Mouse (Mus musculus): ENCODE measurements around the gene Cd177.

DNA sequence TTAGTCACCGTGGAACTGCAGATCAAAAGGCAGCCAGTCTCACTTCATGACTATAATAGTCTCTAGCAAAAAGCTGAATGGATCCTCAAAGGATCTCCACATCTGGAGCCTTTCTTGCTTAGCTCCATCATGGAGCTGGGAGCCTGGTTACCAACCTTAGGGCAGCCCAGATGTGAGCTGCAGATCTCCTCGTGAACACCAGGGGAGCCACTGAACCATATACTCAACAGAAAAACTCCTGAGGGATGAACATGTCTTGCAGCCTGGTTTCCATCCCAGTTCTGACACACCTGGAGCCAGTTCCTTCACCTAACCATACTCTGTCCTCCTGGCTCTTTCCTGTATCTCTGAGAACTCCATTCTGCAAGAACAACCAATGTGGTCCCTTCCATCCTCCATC, 16.0 kb upstream of the Cd177 start:
- TF ChIP-seq CTCF (IDR thresholded peaks at IDR 0.05; ENCODE audit: low read depth, low read length) (no peak), GATA1 (IDR thresholded peaks at IDR 0.05; ENCODE audit: borderline replicate concordance, low read length) (no peak), GATA2 (IDR thresholded peaks at IDR 0.05; ENCODE audit: borderline replicate concordance, low read depth, low read length) (no peak), POLR2AphosphoS5 (IDR thresholded peaks at IDR 0.05; ENCODE audit: insufficient replicate concordance, low read depth, low read length) (no peak)

All from G1E (cell line).